Mouse (Mus musculus) midbrain, embryonic 16.5 days (tissue): ENCODE data around the gene Fbp2. TPM values are rescaled to one million over a fixed set of nuclear protein-coding genes. Genes with fewer than 3 reads are reported as not detected.

Source experiments
- ATAC-seq: fragments of 200-750 bp; cut with Nextera tagmentation; 2 replicates; pipeline ENCODE4 v1.8.0; 2017; ENCODE audit warnings: moderate TSS enrichment
- H3K27ac ChIP-seq: fragments of 300-500 bp; sonication (generic); 2 replicates; pipeline ENCODE4 v1.5.1; 2014; ENCODE audit warnings: mild to moderate bottlenecking, low read length, mixed read lengths
- H3K27me3 ChIP-seq: fragments of 300-500 bp; sonication (generic); 2 replicates; pipeline ENCODE4 v1.6.1; 2014; ENCODE audit warnings: low read depth, low read length, mixed read lengths; ENCODE audit not compliant: control insufficient read depth, insufficient read depth
- H3K36me3 ChIP-seq: fragments of 300-500 bp; sonication (generic); 2 replicates; pipeline ENCODE4 v1.6.1; 2014; ENCODE audit warnings: mild to moderate bottlenecking, low read length, moderate library complexity, mixed read lengths; ENCODE audit not compliant: control insufficient read depth, insufficient read depth
- H3K4me1 ChIP-seq: fragments of 300-500 bp; sonication (generic); 2 replicates; pipeline ENCODE4 v1.6.1; 2014; ENCODE audit warnings: mild to moderate bottlenecking, low read length, mixed read lengths; ENCODE audit not compliant: control insufficient read depth, insufficient read depth
- H3K4me2 ChIP-seq: fragments of 300-500 bp; sonication (generic); 2 replicates; pipeline ENCODE4 v1.6.1; 2014; ENCODE audit warnings: mild to moderate bottlenecking, low read length, mixed read lengths
- H3K4me3 ChIP-seq: fragments of 300-500 bp; sonication (generic); 2 replicates; pipeline ENCODE4 v1.5.1; 2014; ENCODE audit warnings: low read depth, mild to moderate bottlenecking, low read length, moderate library complexity, mixed read lengths
- H3K9ac ChIP-seq: fragments of 300-500 bp; sonication (generic); 2 replicates; pipeline ENCODE4 v1.6.1; 2014; ENCODE audit warnings: low read depth, low read length, mixed read lengths
- H3K9me3 ChIP-seq: fragments of 300-500 bp; sonication (generic); replicated peaks from 2 replicates; pipeline ENCODE4 v1.6.1; 2014; ENCODE audit warnings: mild to moderate bottlenecking, low read length, mixed read lengths; ENCODE audit not compliant: control insufficient read depth, poor library complexity, severe bottlenecking
- WGBS: fragments of 180-500 bp; shearing (Covaris S2); extraction: QIAGEN DNeasy Blood & Tissue Kit; methylation state at CpG from one replicate; pipeline ENCODE4 v1.1.7; 2014; 5-methylcytosine and 5-hydroxymethylcytosine counted together
- polyA plus RNA-seq: library from polyadenylated mRNA; unstranded; fragments of >200 nt; fragmentation: Nextera tagmentation; extraction: Ambion mirVana; gene quantifications from 2 replicates; pipeline ENCODE4 v1.2.1, GENCODE M21; 2015

Gene Fbp2
- 0.82 and 1.2 TPM in 2 replicates for polyA plus RNA-seq

- no peaks in the 10 kb centered on the region for H3K9me3 ChIP-seq
- no peaks in the 10 kb centered on the region for H3K27me3 ChIP-seq
- H3K36me3 ChIP-seq = no peaks in the 10 kb centered on the region
- ATAC-seq = no peak
- H3K9ac ChIP-seq = no peak within 1 kb of the TSS
- peaks cover 2% of the 10 kb centered on the region; the same call in 1 of the 2 replicates for H3K4me1 ChIP-seq
- WGBS = 74% methylated on average over 21 of the region's 21 CpGs
- H3K27ac ChIP-seq = no peak within 1 kb of the TSS
- no peak within 1 kb of the TSS for H3K4me2 ChIP-seq
- no peak within 1 kb of the TSS for H3K4me3 ChIP-seq
Observed at GRCm38 (mm10) chr13:62857941-62858915, at the start of gene Fbp2. Fbp2 (minus strand) TSS chr13:62858422.

- ATAC-seq = no peak
- Histone ChIP-seq H3K36me3 (no peaks in the 10 kb centered on the region), H3K9ac (no peak overlapping the region), H3K4me3 (no peak overlapping the region), H3K4me1 (no peaks in the 10 kb centered on the region), H3K27ac (no peak overlapping the region), H3K27me3 (no peaks in the 10 kb centered on the region), H3K9me3 (no peaks in the 10 kb centered on the region), H3K4me2 (no peak overlapping the region)
- WGBS = 83% methylated on average over 14 of the region's 14 CpGs
Observed at GRCm38 (mm10) chr13:62907527-62908162, 49.4 kb upstream of the Fbp2 start.

- H3K9me3 ChIP-seq = no peaks in the 10 kb centered on the region
- H3K36me3 ChIP-seq = no peaks in the 10 kb centered on the region
- H3K9ac ChIP-seq = no peak overlapping the region
- H3K4me3 ChIP-seq = no peak overlapping the region
- H3K27ac ChIP-seq = no peak overlapping the region
- H3K4me1 ChIP-seq = no peaks in the 10 kb centered on the region
- H3K4me2 ChIP-seq = no peak overlapping the region
- ATAC-seq = no peak
- H3K27me3 ChIP-seq = no peaks in the 10 kb centered on the region
Observed at GRCm38 (mm10) chr13:62901139-62901538, 42.9 kb upstream of the Fbp2 start.

GRCm38 (mm10) chr13:62897927-62898646 lies 39.9 kb upstream of the Fbp2 start:
- 87% methylated on average over 4 of the region's 4 CpGs for whole genome bisulfite sequencing
- Histone ChIP-seq H3K27me3 (no peaks in the 10 kb centered on the region), H3K9me3 (no peaks in the 10 kb centered on the region), H3K4me3 (no peak overlapping the region), H3K9ac (no peak overlapping the region), H3K36me3 (no peaks in the 10 kb centered on the region), H3K4me2 (no peak overlapping the region), H3K4me1 (no peaks in the 10 kb centered on the region), H3K27ac (no peak overlapping the region)
- ATAC-seq = peak; percentile 67; the same call in 1 of the 2 replicates

GRCm38 (mm10) chr13:62893044-62893842 lies 35.0 kb upstream of the Fbp2 start:
- no peak overlapping the region for H3K4me2 ChIP-seq
- no peaks in the 10 kb centered on the region; the same call in 1 of the 2 replicates for H3K9me3 ChIP-seq
- no peak overlapping the region for H3K27ac ChIP-seq
- ATAC-seq = no peak
- WGBS = 86% methylated on average over 9 of the region's 9 CpGs
- no peak overlapping the region for H3K9ac ChIP-seq
- no peaks in the 10 kb centered on the region for H3K36me3 ChIP-seq
- no peak overlapping the region for H3K4me3 ChIP-seq
- H3K4me1 ChIP-seq = no peaks in the 10 kb centered on the region
- peaks cover 4% of the 10 kb centered on the region; the same call in 1 of the 2 replicates for H3K27me3 ChIP-seq

- H3K4me2 ChIP-seq = no peak overlapping the region
- no peak overlapping the region for H3K9ac ChIP-seq
- no peak for ATAC-seq
- H3K4me1 ChIP-seq = peaks cover 3% of the 10 kb centered on the region; the same call in 1 of the 2 replicates
- no peak overlapping the region for H3K4me3 ChIP-seq
- peaks cover 16% of the 10 kb centered on the region for H3K27me3 ChIP-seq
- H3K9me3 ChIP-seq = no peaks in the 10 kb centered on the region; the same call in 1 of the 2 replicates
- 82% methylated on average over 2 of the region's 2 CpGs for WGBS
- no peak overlapping the region for H3K27ac ChIP-seq
- H3K36me3 ChIP-seq = no peaks in the 10 kb centered on the region
Observed at GRCm38 (mm10) chr13:62889311-62889710, 31.1 kb upstream of the Fbp2 start.

- Histone ChIP-seq H3K9me3 (no peaks in the 10 kb centered on the region; the same call in 1 of the 2 replicates), H3K27me3 (peaks cover 16% of the 10 kb centered on the region), H3K4me3 (peak within 1 kb of the TSS; percentile 37), H3K9ac (peak within 1 kb of the TSS; percentile 55), H3K27ac (no peak within 1 kb of the TSS), H3K36me3 (no peaks in the 10 kb centered on the region), H3K4me2 (peak within 1 kb of the TSS; percentile 62), H3K4me1 (peaks cover 3% of the 10 kb centered on the region; the same call in 1 of the 2 replicates)
- whole genome bisulfite sequencing = 4% methylated on average over 29 of the region's 29 CpGs
- ATAC-seq = peak; percentile 64
Observed at GRCm38 (mm10) chr13:62887712-62888441, 29.7 kb upstream of the Fbp2 start, which contains the start of gene Fbp1. Fbp1 (minus strand) TSS chr13:62888282.
